Mouse (Mus musculus) kidney, postnatal 36 days (tissue): ENCODE data around the gene Srl.
A peak's percentile ranks its signal among the peaks of the same experiment; 100 is the strongest.

Source experiments
- DNase-seq, 2 experiments: peaks; one replicate each; pipeline ENCODE4 v3.0.0; 2021 to 2022; ENCODE audit warnings: mixed read lengths in 2 of 2

Srl gene

GRCm38 (mm10) chr16:4472687-4473086 lies 68.9 kb downstream of the Srl start:
- peak in 1 of 2 experiments; percentile 43 for DNase-seq

DNA sequence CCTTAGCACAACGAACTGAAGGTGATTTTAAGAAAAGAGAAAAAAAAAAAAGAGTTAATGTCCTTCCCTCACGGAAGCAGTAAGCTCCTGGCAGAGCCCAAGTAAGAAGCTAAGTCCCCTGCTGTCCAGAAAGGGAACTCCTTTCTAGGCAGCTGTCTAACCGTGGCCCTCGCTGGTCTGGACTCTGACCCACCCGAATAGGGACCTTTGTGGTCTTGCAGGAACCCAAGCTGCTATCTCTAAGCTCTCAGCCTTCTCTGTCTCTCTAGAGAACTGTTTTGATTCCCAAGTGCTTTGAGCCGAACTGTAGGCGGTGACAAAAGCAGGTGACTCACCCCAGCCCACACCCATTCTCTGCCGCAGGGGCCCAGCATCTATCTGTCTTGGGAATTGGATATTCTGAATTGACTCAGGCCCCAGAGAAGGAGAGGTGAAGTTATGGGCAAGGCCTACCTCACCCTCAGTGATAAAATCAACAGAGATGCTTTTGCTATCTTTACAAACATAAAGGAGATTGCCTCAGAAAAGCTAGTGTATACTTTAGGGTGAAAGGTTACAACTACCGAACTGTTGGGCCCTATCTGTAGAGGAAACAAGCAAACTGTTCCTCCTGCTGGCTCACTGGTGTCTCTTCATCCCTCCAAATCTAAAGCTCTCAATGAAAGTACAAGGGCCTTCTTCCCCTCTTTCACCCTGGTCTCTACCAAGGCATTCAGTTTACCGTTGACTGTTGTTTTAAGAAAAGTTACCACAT lies 71.8 kb downstream of the Srl start:
- DNase-seq = peak; percentile 59 to 61

- no peak for DNase-seq
Observed at GRCm38 (mm10) chr16:4464529-4465089, 77.0 kb downstream of the Srl start.

DNA sequence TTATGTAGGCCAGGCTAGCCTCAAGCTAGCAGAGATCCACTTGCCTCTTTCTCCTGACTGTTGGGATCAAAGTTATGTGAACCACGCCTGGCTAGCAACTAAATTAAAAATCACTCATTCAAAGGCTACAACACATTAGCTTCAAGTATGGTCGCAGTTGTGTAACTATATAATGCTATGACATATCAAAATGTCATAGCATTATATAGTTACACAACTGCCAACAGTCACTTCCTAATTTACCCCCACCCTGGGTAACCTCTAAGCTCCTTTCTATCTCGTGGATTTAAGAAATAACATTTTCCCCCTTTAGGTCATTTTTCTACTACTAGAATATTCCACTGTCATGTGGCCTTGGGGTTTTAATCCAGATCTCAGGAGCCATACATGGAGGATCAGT lies 83.7 kb downstream of the Srl start:
- DNase-seq = no peak

DNA sequence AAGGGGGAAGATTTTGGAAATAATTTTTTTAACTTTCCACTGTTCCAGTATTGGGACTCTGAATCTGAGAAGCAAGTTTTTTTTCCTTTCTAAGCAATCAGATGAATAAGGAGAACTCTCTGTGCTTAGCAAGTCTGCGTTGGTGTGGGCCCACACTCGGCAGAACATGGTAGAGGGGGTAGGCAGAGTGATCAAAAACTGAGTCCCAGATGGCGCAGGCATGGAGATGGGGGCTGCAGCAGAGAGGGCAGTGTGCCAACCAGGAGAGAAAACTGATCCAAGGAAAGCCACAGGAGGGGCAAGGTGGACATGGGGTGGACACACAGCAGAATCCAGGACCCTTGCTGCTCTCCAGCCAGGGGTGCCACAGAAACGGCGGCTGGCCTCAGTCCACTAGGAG lies 85.2 kb downstream of the Srl start:
- DNase-seq = no peak

GRCm38 (mm10) chr16:4455693-4456092 lies 85.9 kb downstream of the Srl start:
- DNase-seq = no peak

- DNase-seq = no peak
Observed at GRCm38 (mm10) chr16:4454563-4454962, 87.1 kb downstream of the Srl start.

- peak; percentile 21 to 25 for DNase-seq
Observed at GRCm38 (mm10) chr16:4449418-4449817, 92.2 kb downstream of the Srl start.

GRCm38 (mm10) chr16:4448235-4448634 lies 93.4 kb downstream of the Srl start:
- peak; percentile 78 for DNase-seq

GRCm38 (mm10) chr16:4446395-4446794 lies 95.2 kb downstream of the Srl start:
- no peak for DNase-seq

DNA sequence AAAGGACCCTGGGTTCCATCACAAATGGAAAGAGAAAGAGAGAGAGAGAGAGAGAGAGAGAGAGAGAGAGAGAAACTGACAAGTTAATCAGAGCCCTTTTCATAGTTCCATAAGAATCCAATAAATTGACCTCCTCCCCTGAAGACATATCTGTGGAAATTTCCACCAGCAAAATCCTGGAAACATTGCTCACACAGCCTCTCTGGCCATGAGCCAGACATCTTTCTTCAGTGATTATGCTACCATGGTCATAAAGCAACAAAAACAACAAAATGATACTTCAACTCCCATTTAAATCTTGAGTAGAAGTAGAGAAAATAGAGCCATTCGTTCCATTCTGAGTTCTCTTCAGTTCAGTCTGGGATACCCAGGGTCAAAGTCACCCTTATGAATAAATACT lies 97.2 kb downstream of the Srl start:
- DNase-seq = peak in 1 of 2 experiments; percentile 12

DNA sequence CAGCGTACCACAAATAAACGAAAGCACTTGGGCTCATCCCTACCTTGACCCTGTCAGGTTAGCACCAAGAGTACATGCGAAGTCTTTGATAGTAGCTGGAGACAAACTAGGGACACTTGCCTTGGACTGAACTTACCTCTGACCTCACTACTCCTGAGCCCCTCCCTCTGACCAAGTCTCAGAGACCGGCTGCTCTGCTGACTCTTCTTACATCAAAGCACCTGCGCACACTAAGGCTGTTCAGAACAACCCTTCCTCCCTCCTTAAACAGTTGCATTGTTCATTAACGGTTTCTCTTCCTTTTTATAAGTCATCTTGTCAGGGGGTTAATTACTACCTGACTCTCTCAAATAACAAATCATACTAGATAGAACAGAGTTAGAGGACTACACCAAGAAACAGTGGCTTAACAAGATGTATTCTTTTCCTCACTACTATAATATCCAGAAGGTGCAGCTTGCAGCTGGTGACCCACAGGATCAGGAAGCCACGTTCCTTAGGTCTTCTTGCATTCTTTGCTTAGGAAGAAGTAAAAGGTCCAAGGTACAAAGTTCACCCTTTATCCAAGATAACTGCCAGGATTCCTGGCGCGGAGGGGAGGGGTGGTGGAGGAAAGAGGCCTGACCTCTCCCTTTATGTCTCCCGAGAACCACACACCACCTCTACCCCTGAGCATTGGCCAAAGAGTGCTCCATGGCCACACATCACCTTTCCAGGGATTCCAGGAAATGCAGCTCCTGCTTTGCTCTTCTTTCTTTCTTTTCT lies 102.1 kb downstream of the Srl start:
- DNase-seq = peak; percentile 72 to 75

GRCm38 (mm10) chr16:4436738-4437137 lies 104.9 kb downstream of the Srl start:
- peak in 1 of 2 experiments; percentile 28 for DNase-seq

DNA sequence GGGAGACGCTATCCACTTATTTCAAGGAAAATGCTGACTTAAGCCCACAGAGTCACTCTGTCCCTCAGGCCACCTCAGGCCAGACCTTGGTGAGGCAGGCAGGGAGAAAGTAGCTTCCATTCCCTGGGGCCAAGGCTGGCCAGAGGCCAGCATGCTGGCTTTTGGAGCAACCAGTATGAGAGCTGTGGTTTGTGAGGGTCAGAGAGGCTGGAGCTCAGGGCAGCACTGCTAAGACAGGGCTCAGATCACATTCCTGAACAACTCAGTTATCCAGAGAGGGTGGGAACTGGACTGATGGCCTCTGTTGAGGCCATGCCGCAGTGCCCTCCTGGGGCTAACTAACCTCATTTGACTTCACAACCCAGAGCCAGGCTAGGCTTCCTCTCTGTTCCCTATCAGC lies 106.2 kb downstream of the Srl start:
- DNase-seq = peak; percentile 35 to 48

DNA sequence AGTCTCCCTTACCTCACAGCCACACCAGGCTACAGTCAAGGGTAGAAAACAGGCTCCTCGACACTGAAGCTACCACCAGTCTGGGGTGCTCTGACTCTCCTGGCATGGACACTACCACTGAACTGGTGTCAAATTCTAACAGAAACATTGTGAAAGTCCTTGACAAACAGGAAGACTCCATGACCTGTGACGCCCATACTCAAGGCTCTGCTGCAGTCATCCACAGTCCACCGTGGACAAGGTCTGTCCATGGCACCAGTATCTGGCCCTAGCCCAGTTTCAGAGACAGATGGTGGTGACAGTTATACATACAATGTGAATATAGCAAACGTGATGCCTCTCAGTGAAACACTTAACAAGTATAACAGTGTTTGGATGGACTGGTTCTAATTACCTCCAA lies 109.8 kb downstream of the Srl start:
- DNase-seq = no peak

DNA sequence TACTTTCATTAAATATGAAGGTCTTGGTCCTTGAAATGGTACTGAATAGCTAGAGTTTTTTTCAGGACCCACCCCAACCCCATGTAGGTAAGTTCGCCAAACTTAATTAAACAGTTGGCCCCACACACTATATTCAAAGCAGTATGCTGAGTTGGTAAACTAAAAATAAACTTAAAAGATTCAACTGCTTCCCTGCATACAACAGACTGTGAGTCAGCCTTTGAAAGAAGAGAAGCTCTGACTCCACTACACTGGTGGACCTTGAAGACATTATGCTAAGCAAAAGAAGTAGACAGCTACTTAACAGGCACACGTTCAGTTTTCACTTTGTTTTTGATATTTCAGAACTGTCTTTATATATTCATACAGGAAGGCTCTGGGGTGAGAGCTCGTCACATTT lies 110.6 kb downstream of the Srl start:
- DNase-seq = no peak

GRCm38 (mm10) chr16:4430232-4430631 lies 111.4 kb downstream of the Srl start:
- no peak for DNase-seq
